ENCODE assay signal across 25 mouse cellular contexts in genomic region chr3:64772132-64772531, GRCm38 (mm10).
DNase-seq lines count a peak whose midpoint lies in the region; ATAC-seq and TF ChIP-seq lines count a peak whose summit lies in the region.
"Had no signal": no experiment of that assay in that cellular context is flagged by ENCODE, and none has a peak within 500 bp of the region (broad histone marks: within the 10 kb centered on the region; RNA-seq: fewer than 3 reads in every experiment).

No protein-coding gene starts in this region.

- H3K27me3 ChIP-seq in embryonic facial prominence, embryonic 14.5 days (replicated peaks; ENCODE audit: control insufficient read depth, insufficient read depth, low read length), result no peaks in the 10 kb centered on the region
- no peaks in the 10 kb centered on the region for H3K27me3 ChIP-seq in embryonic facial prominence, embryonic 10.5 days (replicated peaks; ENCODE audit: low read depth, poor library complexity, severe bottlenecking)
- H3K27me3 ChIP-seq in lung, postnatal 0 days (replicated peaks; ENCODE audit: insufficient read depth, low read length), result no peaks in the 10 kb centered on the region
- H3K27me3 ChIP-seq in limb, embryonic 12.5 days, result no peaks in the 10 kb centered on the region
- H3K27me3 ChIP-seq: heart, embryonic 15.5 days; hindbrain, embryonic 15.5 days; liver, embryonic 12.5 days had no signal

- 80% methylated on average over 1 of the region's 1 CpGs for WGBS in embryonic facial prominence, embryonic 14.5 days
- 91% methylated on average over 1 of the region's 1 CpGs for WGBS in embryonic facial prominence, embryonic 10.5 days
- whole genome bisulfite sequencing in lung, postnatal 0 days, result 72% methylated on average over 1 of the region's 1 CpGs
- 65% methylated on average over 1 of the region's 1 CpGs for WGBS in lung, adult 2 months
- 46% methylated on average over 1 of the region's 1 CpGs for WGBS in limb, embryonic 12.5 days

- no peak for TF ChIP-seq EP300 in lung, postnatal 0 days (IDR thresholded peaks at IDR 0.05)

- H3K36me3 ChIP-seq in embryonic facial prominence, embryonic 14.5 days (ENCODE audit: control insufficient read depth, insufficient read depth, low read length), result no peaks in the 10 kb centered on the region
- H3K36me3 ChIP-seq in embryonic facial prominence, embryonic 10.5 days (replicated peaks), result no peaks in the 10 kb centered on the region
- H3K36me3 ChIP-seq in lung, postnatal 0 days (ENCODE audit: insufficient read depth, low read length), result no peaks in the 10 kb centered on the region
- no peaks in the 10 kb centered on the region for H3K36me3 ChIP-seq in limb, embryonic 12.5 days
- H3K36me3 ChIP-seq: forebrain, embryonic 10.5 days; heart, embryonic 15.5 days; hindbrain, embryonic 15.5 days; liver, embryonic 12.5 days had no signal

- DNase-seq in embryonic facial prominence, embryonic 14.5 days (ENCODE audit: low spot score), result peak; percentile 2
- no peak for DNase-seq in embryonic facial prominence, embryonic 10.5 days (ENCODE audit: low spot score)
- DNase-seq in lung, postnatal 0 days (ENCODE audit: low spot score), result peak; percentile 17
- no peak for DNase-seq in lung, adult 2 months
- DNase-seq in Muller cell, postnatal 12 days (ENCODE audit: inconsistent ontology term), result peak; percentile 52
- no peak for DNase-seq in heart, adult 8-10 months (ENCODE audit: low spot score)
- no peak for DNase-seq in left cerebral cortex, adult 2 months (ENCODE audit: extremely low spot score in 1 of 2, low spot score in 2 of 2)
- DNase-seq: adrenal gland, adult 2 months; cerebellum, adult 18-20 months; cerebellum, postnatal 25 days; gastrocnemius, adult 2 months; heart, postnatal 36 days; layer of hippocampus, adult 9-11 months; lung, embryonic 14.5 days; right cerebral cortex, postnatal 25 days; thymus, postnatal 14 days had no signal

- no peak overlapping the region for H3K4me3 ChIP-seq in embryonic facial prominence, embryonic 14.5 days (ENCODE audit: low read depth, low read length)
- H3K4me3 ChIP-seq in embryonic facial prominence, embryonic 10.5 days, result no peak overlapping the region
- H3K4me3 ChIP-seq in lung, postnatal 0 days (ENCODE audit: low read depth, low read length), result no peak overlapping the region
- H3K4me3 ChIP-seq in lung, adult 2 months (replicated peaks; ENCODE audit: extremely low read depth, low read depth, low read length), result no peak overlapping the region
- no peak overlapping the region for H3K4me3 ChIP-seq in limb, embryonic 12.5 days (replicated peaks)
- no peak overlapping the region for H3K4me3 ChIP-seq in left cerebral cortex, adult 2 months
- H3K4me3 ChIP-seq: forebrain, embryonic 10.5 days; gastrocnemius, adult 2 months; heart, embryonic 15.5 days; hindbrain, embryonic 15.5 days; liver, embryonic 12.5 days had no signal

- no peak for TF ChIP-seq POLR2A in lung, adult 2 months (IDR thresholded peaks at IDR 0.05; ENCODE audit: borderline replicate concordance, extremely low read depth, low read depth, low read length)

- H3K9ac ChIP-seq in embryonic facial prominence, embryonic 14.5 days (ENCODE audit: low read depth, low read length), result no peak overlapping the region
- no peak overlapping the region for H3K9ac ChIP-seq in lung, postnatal 0 days (replicated peaks; ENCODE audit: low read depth)
- H3K9ac ChIP-seq in limb, embryonic 12.5 days (replicated peaks), result no peak overlapping the region
- H3K9ac ChIP-seq: heart, embryonic 15.5 days; hindbrain, embryonic 15.5 days; liver, embryonic 12.5 days; lung, embryonic 14.5 days had no signal

- H3K27ac ChIP-seq in embryonic facial prominence, embryonic 14.5 days (replicated peaks; ENCODE audit: low read depth, low read length), result no peak overlapping the region
- H3K27ac ChIP-seq in embryonic facial prominence, embryonic 10.5 days (replicated peaks), result no peak overlapping the region
- H3K27ac ChIP-seq in lung, postnatal 0 days (ENCODE audit: low read length), result no peak overlapping the region
- no peak overlapping the region for H3K27ac ChIP-seq in limb, embryonic 12.5 days
- no peak overlapping the region for H3K27ac ChIP-seq in left cerebral cortex, adult 2 months
- H3K27ac ChIP-seq: forebrain, embryonic 10.5 days; gastrocnemius, adult 2 months; heart, embryonic 15.5 days; hindbrain, embryonic 15.5 days; liver, embryonic 12.5 days had no signal

- no peak for ATAC-seq in embryonic facial prominence, embryonic 14.5 days (ENCODE audit: low read depth)
- no peak for ATAC-seq in lung, postnatal 0 days
- peak; percentile 79 for ATAC-seq in limb, embryonic 12.5 days (ENCODE audit: insufficient number of reproducible peaks, insufficient read depth, low FRiP score, low TSS enrichment, low read depth)
- ATAC-seq: CD4-positive, CD25-positive, alpha-beta regulatory T cell, adult 4 months; intestine, embryonic 16.5 days; liver, embryonic 12.5 days; Patski had no signal

- no peak overlapping the region for H3K4me2 ChIP-seq in embryonic facial prominence, embryonic 14.5 days (ENCODE audit: low read depth, low read length)
- no peak overlapping the region for H3K4me2 ChIP-seq in lung, postnatal 0 days (replicated peaks; ENCODE audit: low read depth, low read length)
- H3K4me2 ChIP-seq in limb, embryonic 12.5 days, result no peak overlapping the region
- H3K4me2 ChIP-seq: heart, embryonic 15.5 days; hindbrain, embryonic 15.5 days; liver, embryonic 12.5 days; lung, embryonic 14.5 days; midbrain, embryonic 11.5 days had no signal

- no peaks in the 10 kb centered on the region for H3K4me1 ChIP-seq in embryonic facial prominence, embryonic 14.5 days (ENCODE audit: control insufficient read depth, insufficient read depth, low read length)
- no peaks in the 10 kb centered on the region for H3K4me1 ChIP-seq in embryonic facial prominence, embryonic 10.5 days
- H3K4me1 ChIP-seq in lung, postnatal 0 days (ENCODE audit: insufficient read depth, low read depth, low read length), result no peaks in the 10 kb centered on the region
- no peaks in the 10 kb centered on the region for H3K4me1 ChIP-seq in lung, adult 2 months (ENCODE audit: control insufficient read depth, insufficient read depth, low read length)
- H3K4me1 ChIP-seq in limb, embryonic 12.5 days (replicated peaks), result no peaks in the 10 kb centered on the region
- H3K4me1 ChIP-seq: forebrain, embryonic 10.5 days; heart, embryonic 15.5 days; hindbrain, embryonic 15.5 days; liver, embryonic 12.5 days had no signal

- no peak for TF ChIP-seq CTCF in lung, postnatal 0 days (IDR thresholded peaks at IDR 0.05)
- no peak for TF ChIP-seq CTCF in lung, adult 2 months (IDR thresholded peaks at IDR 0.05; ENCODE audit: insufficient read depth, low read length)
- no peak for TF ChIP-seq CTCF in left cerebral cortex, adult 2 months (IDR thresholded peaks at IDR 0.05)

- intact Hi-C loops in left cerebral cortex, adult 2 months (cut with DNase I), result no loop called here

- no peaks in the 10 kb centered on the region for H3K9me3 ChIP-seq in embryonic facial prominence, embryonic 14.5 days (ENCODE audit: control insufficient read depth, low read length)
- H3K9me3 ChIP-seq in embryonic facial prominence, embryonic 10.5 days, result no peaks in the 10 kb centered on the region
- H3K9me3 ChIP-seq in lung, postnatal 0 days (ENCODE audit: low read length), result no peaks in the 10 kb centered on the region
- H3K9me3 ChIP-seq in limb, embryonic 12.5 days, result no peaks in the 10 kb centered on the region
- H3K9me3 ChIP-seq: forebrain, embryonic 10.5 days; heart, embryonic 15.5 days; hindbrain, embryonic 15.5 days; liver, embryonic 12.5 days had no signal

Comparison
In these comparisons a context has a peak if more than half of its experiments do, and no peak if none do; other contexts are left out.
1. DNase-seq: peak in embryonic facial prominence, embryonic 14.5 days (single experiment), lung, postnatal 0 days (single experiment) and Muller cell, postnatal 12 days (single experiment); none in embryonic facial prominence, embryonic 10.5 days (single experiment), lung, adult 2 months (single experiment), heart, adult 8-10 months (single experiment) and left cerebral cortex, adult 2 months (0 of 2).